Mouse (Mus musculus) forebrain, embryonic 10.5 days (tissue): ENCODE data around the gene Hipk3. TPM values are rescaled to one million over a fixed set of nuclear protein-coding genes. Genes with fewer than 3 reads are reported as not detected.

ENCODE experiments used
- DNase-seq: peaks from one replicate; pipeline ENCODE4 v3.0.0-alpha.2; 2017; ENCODE audit warnings: low spot score; ENCODE audit errors: extremely low spot score
- H3K27ac ChIP-seq: fragments of 300-500 bp; sonication (generic); 2 replicates; pipeline ENCODE4 v1.5.1; 2016; ENCODE audit warnings: mild to moderate bottlenecking
- H3K27me3 ChIP-seq: fragments of 300-500 bp; sonication (generic); 2 replicates; pipeline ENCODE4 v1.6.1; 2016; ENCODE audit warnings: mild to moderate bottlenecking; ENCODE audit not compliant: poor library complexity, severe bottlenecking
- H3K36me3 ChIP-seq: fragments of 300-500 bp; sonication (generic); replicated peaks from 2 replicates; pipeline ENCODE4 v1.6.1; 2016; ENCODE audit warnings: mild to moderate bottlenecking, moderate library complexity
- H3K4me1 ChIP-seq: fragments of 300-500 bp; sonication (generic); 2 replicates; pipeline ENCODE4 v1.6.1; 2016
- H3K4me3 ChIP-seq: fragments of 300-500 bp; sonication (generic); 2 replicates; pipeline ENCODE4 v1.5.1; 2016; ENCODE audit warnings: mild to moderate bottlenecking, moderate library complexity
- H3K9me3 ChIP-seq: fragments of 300-500 bp; sonication (generic); 2 replicates; pipeline ENCODE4 v1.6.1; 2016; ENCODE audit warnings: mild to moderate bottlenecking, moderate library complexity
- WGBS: fragments of 180-500 bp; shearing (Covaris S2); methylation state at CpG from one replicate; pipeline ENCODE4 v1.1.7; 2016; 5-methylcytosine and 5-hydroxymethylcytosine counted together
- polyA plus RNA-seq: library from polyadenylated mRNA; unstranded; fragments of >200 nt; fragmentation: Nextera tagmentation; extraction: Ambion mirVana; gene quantifications from 2 replicates; pipeline ENCODE4 v1.2.1, GENCODE M21; 2016

Gene Hipk3
- polyA plus RNA-seq, 1 experiment from 2014 or later = 6.9 TPM

DNA sequence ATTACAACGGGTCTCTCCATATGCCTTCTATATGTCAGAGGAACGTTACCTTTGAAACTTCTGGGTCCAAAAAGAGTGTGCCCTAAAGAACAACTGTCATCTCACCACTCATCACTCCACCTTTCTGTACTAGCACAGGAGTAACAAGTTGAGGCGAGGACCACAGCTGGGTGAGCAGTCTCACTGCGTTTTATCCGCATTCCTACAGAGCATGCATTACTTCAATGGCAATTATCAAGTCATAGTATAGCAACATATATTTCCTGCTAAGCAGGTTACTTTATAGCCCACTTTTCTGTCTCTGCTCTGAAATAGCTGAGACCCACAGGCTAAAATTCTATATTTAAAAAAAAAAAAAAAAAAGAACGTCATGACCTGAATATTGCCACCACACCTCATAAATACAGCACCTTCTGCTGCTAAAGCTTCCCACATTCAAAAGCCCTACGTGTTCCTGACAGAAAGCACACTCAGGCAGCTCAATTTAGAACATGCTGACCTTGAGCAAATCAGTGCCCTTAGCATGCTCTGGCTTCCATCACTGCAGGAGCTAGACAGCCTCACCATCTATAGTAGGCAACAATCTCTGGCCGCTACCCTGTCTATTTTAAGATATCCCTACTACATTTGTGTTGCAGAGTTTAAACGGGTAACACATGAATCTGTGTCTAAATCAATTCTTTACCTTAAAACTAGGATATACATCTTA is 27.2 kb downstream of the Hipk3 start:
- H3K4me1 ChIP-seq = no peaks in the 10 kb centered on the region; the same call in 1 of the 2 replicates
- 90% methylated on average over 9 of the region's 9 CpGs for WGBS
- no peaks in the 10 kb centered on the region for H3K9me3 ChIP-seq
- no peak overlapping the region for H3K27ac ChIP-seq
- no peaks in the 10 kb centered on the region for H3K27me3 ChIP-seq
- no peak for DNase-seq
- no peak overlapping the region for H3K4me3 ChIP-seq
- H3K36me3 ChIP-seq = peaks cover 14% of the 10 kb centered on the region

GRCm38 (mm10) chr2:104465639-104466430 is 28.4 kb downstream of the Hipk3 start:
- H3K9me3 ChIP-seq = no peaks in the 10 kb centered on the region
- no peak overlapping the region for H3K4me3 ChIP-seq
- H3K36me3 ChIP-seq = peaks cover 6% of the 10 kb centered on the region
- DNase-seq = no peak
- H3K27ac ChIP-seq = no peak overlapping the region
- H3K4me1 ChIP-seq = no peaks in the 10 kb centered on the region; the same call in 1 of the 2 replicates
- no peaks in the 10 kb centered on the region for H3K27me3 ChIP-seq
- WGBS = 91% methylated on average over 8 of the region's 8 CpGs

DNA sequence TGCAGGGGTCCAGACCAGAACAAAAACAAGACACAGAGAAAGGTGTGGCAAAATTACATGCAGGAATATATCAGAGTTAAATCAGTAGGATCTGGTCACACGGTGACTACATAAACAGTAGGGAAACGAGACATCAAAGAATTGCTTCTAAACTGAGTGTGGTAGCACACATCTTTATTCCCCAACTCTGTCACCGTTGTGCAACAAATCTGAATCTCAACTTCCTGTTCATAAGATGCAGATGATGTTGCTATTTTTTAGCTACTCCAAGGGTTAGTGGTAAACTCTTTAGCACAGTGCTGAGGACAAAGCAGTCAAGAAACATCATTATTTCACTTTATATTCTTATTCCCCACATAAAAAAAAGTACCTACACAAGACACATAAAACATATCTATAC is 34.2 kb downstream of the Hipk3 start:
- DNase-seq = no peak
- H3K4me3 ChIP-seq = no peak overlapping the region
- H3K27ac ChIP-seq = no peak overlapping the region
- H3K9me3 ChIP-seq = no peaks in the 10 kb centered on the region
- WGBS = 90% methylated on average over 3 of the region's 3 CpGs
- no peaks in the 10 kb centered on the region for H3K27me3 ChIP-seq
- 0 out of 2 replicates have a peak, but pooled peaks cover 2% of the 10 kb centered on the region for H3K36me3 ChIP-seq
- peaks cover 16% of the 10 kb centered on the region for H3K4me1 ChIP-seq

DNA sequence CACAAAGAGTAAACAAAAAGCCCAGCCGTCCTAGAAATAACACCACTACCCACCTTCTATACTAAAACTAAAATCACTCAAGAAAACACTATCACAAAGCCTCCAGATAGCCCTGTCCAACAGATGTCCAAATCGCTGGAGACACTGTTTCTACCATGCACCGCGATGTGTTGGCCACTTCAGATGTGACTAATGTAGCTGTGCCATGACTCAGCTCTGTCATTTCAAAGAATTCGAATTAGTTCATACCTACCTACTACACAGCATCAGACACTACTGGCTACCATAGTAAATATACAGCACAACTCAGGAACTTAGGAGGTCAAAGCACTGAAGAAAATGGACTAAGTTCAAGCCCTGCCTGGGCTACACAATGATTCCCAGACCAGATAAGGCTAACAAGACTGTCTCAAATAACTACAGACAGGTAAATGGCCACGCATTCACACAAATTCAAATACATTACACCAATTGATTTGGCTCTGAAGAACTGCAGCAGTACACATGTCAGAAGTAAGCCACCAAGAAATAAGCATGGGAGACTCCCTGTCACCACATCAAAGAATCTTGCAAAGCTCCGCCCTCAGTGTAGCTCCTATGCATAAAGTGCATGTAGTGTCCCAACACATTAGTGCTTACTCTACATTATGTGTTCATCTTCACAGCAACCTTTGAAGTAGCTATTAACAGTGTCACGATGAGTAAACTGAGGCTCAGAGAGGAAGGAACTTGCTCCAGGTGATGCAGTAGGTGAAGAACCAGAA is 35.5 kb downstream of the Hipk3 start:
- H3K4me1 ChIP-seq = peaks cover 18% of the 10 kb centered on the region
- H3K4me3 ChIP-seq = no peak overlapping the region
- no peaks in the 10 kb centered on the region for H3K9me3 ChIP-seq
- H3K27ac ChIP-seq = no peak overlapping the region
- 91% methylated on average over 8 of the region's 8 CpGs for WGBS
- DNase-seq = no peak
- H3K36me3 ChIP-seq = 0 out of 2 replicates have a peak, but pooled peaks cover 2% of the 10 kb centered on the region
- H3K27me3 ChIP-seq = no peaks in the 10 kb centered on the region

- WGBS = 94% methylated on average over 3 of the region's 3 CpGs
- Histone ChIP-seq H3K27me3 (no peaks in the 10 kb centered on the region), H3K9me3 (no peaks in the 10 kb centered on the region), H3K4me1 (peaks cover 18% of the 10 kb centered on the region), H3K27ac (no peak overlapping the region), H3K36me3 (no peaks in the 10 kb centered on the region), H3K4me3 (no peak overlapping the region)
- DNase-seq = no peak
Observed at GRCm38 (mm10) chr2:104457106-104457505, 37.1 kb downstream of the Hipk3 start.

GRCm38 (mm10) chr2:104450685-104451084 is 43.6 kb downstream of the Hipk3 start:
- Histone ChIP-seq H3K4me1 (peaks cover 5% of the 10 kb centered on the region; the same call in 1 of the 2 replicates), H3K27me3 (no peaks in the 10 kb centered on the region), H3K9me3 (no peaks in the 10 kb centered on the region), H3K36me3 (no peaks in the 10 kb centered on the region), H3K27ac (no peak overlapping the region), H3K4me3 (no peak overlapping the region)
- DNase-seq = no peak
- WGBS = 89% methylated on average over 3 of the region's 3 CpGs

- H3K9me3 ChIP-seq = no peaks in the 10 kb centered on the region
- no peak overlapping the region for H3K4me3 ChIP-seq
- no peaks in the 10 kb centered on the region for H3K36me3 ChIP-seq
- H3K4me1 ChIP-seq = no peaks in the 10 kb centered on the region
- no peak for DNase-seq
- WGBS = 100% methylated on average over 1 of the region's 1 CpGs
- no peak overlapping the region for H3K27ac ChIP-seq
- no peaks in the 10 kb centered on the region for H3K27me3 ChIP-seq
Observed at GRCm38 (mm10) chr2:104449191-104449590, 45.1 kb downstream of the Hipk3 start.

DNA sequence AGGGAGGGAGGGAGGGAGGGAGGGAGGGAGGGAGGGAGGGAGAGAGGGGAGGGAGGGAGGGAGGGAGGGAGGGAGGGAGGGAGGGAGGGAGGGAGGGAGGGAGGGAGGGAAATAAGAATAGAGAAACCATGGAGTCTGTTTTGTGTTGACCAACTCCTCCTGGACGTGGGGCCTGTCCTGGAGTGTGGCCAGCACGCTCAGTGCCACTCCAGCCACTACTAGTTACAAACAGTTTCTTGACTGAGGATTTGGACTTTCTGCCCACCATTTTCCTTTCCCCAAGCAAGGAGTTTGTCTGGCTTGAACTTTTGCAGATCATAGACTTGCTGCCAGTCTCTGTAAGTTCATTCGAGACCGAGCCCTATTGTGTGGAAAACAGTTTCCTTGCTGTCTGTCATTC is 46.0 kb downstream of the Hipk3 start:
- no peak overlapping the region for H3K27ac ChIP-seq

GRCm38 (mm10) chr2:104446016-104446415 is 48.2 kb downstream of the Hipk3 start:
- Histone ChIP-seq H3K27ac (no peak overlapping the region), H3K4me1 (no peaks in the 10 kb centered on the region), H3K4me3 (no peak overlapping the region), H3K36me3 (peaks cover 8% of the 10 kb centered on the region; the same call in 1 of the 2 replicates), H3K9me3 (no peaks in the 10 kb centered on the region), H3K27me3 (no peaks in the 10 kb centered on the region)
- DNase-seq = no peak
- 75% methylated on average over 1 of the region's 1 CpGs for WGBS

More for the DNA sequence above, 46.0 kb downstream of the Hipk3 start:
- Histone ChIP-seq H3K4me3 (no peak overlapping the region), H3K27me3 (no peaks in the 10 kb centered on the region), H3K4me1 (no peaks in the 10 kb centered on the region), H3K9me3 (no peaks in the 10 kb centered on the region), H3K36me3 (no peaks in the 10 kb centered on the region)
- no peak for DNase-seq
- 92% methylated on average over 4 of the region's 4 CpGs for WGBS

DNA sequence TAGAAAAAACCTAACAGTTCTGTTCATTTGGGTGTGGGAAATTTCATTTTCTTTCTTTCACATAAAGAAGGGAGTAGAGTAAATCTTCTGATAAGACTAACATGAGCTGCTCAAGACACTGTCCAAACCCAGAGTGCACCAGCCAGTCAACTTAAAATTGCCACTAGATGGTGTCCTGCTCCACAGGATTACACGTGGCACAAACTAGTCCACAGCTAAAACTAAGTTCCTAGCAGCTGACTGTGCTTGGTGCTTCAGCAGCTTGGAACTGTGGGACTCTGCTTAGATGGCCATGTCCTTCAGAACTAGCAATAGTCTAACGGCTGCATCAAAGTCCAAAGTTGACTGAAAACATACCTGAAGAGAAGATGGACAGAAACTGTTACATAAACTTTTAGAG is 49.5 kb downstream of the Hipk3 start:
- no peaks in the 10 kb centered on the region for H3K4me1 ChIP-seq
- H3K36me3 ChIP-seq = peaks cover 13% of the 10 kb centered on the region
- H3K4me3 ChIP-seq = no peak overlapping the region
- 54% methylated on average over 2 of the region's 2 CpGs for WGBS
- peak; percentile 28 for DNase-seq
- no peaks in the 10 kb centered on the region for H3K9me3 ChIP-seq
- no peaks in the 10 kb centered on the region for H3K27me3 ChIP-seq
- no peak overlapping the region for H3K27ac ChIP-seq

- Histone ChIP-seq H3K9me3 (no peaks in the 10 kb centered on the region), H3K36me3 (peaks cover 32% of the 10 kb centered on the region), H3K27ac (no peak overlapping the region), H3K4me1 (no peaks in the 10 kb centered on the region), H3K4me3 (no peak overlapping the region), H3K27me3 (no peaks in the 10 kb centered on the region)
- WGBS = 67% methylated on average over 4 of the region's 4 CpGs
- DNase-seq = no peak
Observed at GRCm38 (mm10) chr2:104442341-104442740, 51.9 kb downstream of the Hipk3 start.

DNA sequence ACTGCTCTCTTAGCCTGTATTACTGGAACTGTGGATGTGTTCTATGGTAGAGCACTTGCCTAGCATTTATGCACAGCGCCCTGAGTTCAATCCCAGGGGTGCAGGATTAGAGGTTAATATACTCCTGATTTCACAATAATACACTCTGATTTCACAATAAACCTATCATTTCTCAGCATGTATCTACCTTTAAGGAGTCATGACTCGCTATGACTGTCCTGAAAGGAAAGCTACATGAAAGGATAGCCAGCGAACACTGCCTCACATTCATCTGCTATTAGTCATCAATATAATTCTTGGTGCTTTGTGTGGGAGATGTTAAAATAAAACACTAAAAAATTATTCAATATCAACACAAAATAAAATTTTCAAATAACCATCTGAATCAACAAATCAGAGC is 58.0 kb downstream of the Hipk3 start:
- WGBS = 93% methylated on average over 3 of the region's 3 CpGs
- Histone ChIP-seq H3K4me3 (no peak overlapping the region), H3K27me3 (no peaks in the 10 kb centered on the region), H3K27ac (no peak overlapping the region), H3K4me1 (no peaks in the 10 kb centered on the region), H3K9me3 (no peaks in the 10 kb centered on the region), H3K36me3 (peaks cover 69% of the 10 kb centered on the region)
- no peak for DNase-seq
